Mouse (Mus musculus) induced T-regulatory cell, adult 2 months (primary cell): ENCODE measurements around the gene Bend5.

Source experiments
- DNase-seq: peaks from one replicate; pipeline ENCODE4 v3.0.0-alpha.2; 2012; ENCODE audit warnings: low read depth

The Bend5 gene

DNA sequence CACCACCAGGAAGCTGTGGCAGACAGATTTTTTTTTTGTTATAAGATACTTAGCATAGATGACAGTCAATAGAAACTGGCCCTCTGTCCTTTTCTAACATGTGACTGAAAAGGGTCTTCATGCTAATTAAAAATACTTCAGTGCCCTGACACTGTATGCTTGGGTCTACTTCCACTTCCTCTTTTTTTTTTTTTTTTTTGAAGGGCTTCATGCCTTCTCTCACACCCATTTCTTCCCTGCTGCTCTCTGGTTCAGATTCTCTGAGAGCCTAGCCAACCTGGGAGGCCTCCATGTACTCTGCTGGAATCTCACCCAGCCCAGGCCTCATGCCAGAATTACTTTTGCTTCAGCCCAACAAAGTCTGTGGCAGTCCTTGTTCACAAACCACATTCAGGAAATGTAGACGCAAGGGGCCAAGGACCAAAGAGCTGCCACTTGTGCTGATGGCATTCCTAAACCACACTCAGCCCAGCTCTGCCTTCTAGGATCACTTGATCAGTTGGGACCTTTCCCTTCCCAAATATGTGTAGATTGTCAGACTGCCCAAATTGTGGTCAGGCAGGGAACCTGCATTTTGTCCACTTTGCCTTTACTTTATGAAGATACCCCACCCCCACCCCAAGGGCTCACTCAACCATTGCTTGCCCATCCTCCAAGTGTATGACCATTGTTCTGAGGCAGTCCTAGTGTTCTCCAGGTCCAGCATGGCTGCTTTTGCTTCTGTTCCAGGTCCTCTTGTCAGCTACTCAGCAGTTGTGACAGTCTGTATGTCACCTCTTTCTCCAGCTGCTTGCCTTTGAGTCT is 27.8 kb downstream of the Bend5 start:
- no peak for DNase-seq

DNA sequence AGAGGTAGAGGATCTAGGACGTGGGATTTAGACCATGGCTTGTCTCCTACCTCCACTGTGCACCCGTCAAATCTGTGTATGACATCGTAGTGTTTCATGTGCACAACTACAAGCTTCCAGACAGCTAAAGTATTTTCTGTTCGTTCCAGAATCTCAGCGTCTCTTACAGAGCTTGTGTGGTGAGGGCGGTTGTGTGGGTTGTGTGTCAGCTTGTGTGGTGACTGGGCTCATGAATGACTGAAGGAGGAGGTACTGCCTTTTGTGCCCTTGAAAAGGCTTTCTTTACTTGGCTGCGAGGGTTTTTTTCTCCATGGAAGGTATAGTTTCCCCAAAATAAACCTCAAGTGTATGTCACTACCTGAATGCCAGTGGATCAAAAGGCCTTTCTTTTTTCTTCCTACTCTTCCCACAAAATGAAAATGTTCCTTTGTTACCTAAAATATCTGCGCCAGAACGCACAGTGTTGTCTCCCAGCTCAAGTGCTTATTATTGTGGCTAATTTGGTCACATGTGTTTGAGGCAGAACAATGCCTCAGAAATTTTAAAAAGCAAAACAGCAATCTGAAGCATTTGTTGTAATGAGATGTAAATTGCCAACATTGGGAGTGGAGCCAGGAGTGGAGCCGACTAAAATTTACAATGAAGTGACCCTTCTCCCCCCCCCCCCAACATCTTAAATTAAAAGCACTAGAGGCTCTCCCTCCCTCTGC is 29.3 kb downstream of the Bend5 start:
- DNase-seq: no peak

DNA sequence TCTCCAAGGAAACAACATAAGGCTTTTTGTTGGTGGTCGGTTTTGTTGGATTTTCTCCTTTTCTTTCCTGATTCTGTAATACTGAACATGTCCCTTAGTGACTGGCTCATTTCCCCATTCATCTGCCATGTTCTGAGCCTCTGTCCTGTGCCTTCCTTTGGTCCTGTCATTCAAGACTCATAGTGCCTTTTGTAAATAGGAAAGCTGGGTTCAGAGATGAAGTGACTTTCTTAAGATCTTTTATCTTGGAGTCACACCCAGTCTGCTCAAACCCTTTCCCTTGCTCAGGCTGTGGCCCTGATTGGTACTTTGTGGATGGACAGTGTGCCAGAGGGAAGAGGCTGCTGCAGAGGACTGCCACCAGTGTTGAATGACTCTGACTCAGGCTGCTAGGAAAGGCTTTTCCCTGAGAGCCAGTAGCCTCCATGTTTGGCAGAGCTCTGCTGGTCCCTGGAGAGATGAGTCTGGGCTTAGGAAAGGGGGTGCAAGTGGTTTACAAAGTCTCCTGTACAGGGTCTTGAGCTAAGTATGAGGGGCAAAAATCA is 29.9 kb downstream of the Bend5 start:
- no peak for DNase-seq

DNA sequence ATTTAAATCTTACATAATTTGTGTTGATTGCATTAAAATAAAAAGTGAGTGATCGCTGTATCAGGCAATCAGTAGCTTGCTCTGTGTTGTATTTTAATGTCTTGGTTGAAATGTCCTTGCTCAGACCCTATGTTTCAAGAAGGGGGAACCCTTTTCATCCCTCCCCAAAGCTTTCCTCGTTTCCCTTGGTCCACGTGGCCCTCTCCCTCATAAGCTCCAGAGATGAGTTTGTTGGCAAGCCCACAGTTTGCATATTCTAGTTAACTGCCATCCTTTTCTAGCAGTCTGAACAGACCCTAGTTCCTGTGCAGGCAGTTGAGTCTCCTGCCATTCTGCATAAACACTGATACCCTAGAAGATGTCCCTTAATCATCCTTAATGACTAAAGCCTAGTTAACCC is 33.1 kb downstream of the Bend5 start:
- DNase-seq: no peak

DNA sequence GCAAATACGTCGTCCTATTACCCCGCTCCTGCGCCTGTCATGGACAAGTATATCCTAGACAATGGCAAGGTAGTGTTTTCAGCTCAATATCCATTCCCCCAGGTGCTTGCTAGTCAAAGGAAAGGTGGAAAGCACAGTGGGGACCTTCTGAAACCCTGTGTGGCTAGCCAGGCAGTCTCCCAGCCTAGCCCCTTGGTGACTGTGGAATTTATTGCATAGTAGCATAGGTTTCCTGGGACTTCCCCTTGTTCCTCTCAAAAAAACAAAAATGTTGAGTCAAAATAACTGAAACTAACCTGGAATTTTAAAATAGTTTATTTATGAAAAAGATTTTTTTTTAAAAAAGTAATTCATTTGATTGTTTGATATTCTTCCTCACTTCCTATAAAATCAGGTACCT is 33.8 kb downstream of the Bend5 start:
- no peak for DNase-seq

DNA sequence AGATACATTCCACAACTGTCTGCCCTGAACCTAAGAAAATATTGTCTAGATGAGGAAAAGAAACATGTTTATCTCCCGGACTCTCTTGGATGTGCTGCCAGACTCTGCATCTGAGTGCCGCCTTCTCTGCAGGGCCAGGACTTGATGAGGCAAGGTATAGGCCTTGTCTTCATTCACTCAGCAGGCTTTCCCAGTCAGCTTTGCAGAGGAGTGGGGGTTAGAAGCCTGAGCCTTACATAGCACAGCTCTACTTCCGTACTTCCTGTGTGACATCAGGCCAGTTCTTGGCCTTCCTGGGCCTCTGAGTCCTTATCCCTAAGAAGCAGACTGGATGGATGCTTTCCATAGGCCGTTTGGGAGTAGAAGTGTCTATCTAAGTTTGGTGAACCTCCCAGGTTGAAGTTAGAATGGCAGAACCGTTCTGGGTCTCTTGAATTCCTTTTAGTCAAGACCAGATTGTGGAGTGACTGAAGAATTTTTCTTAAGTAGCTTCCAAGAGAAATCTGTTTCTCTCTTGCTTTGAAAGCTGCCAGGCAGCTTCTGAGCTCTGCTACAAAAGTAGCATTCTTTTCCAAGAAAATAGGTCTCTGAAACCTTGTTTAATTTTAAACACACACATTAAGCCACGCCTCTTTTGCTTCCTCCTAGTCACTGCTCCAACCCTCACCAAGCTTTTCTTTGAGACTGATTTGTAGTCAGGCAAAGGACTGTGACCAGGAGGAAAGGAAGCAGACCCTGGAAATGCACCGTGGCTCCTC is 34.8 kb downstream of the Bend5 start:
- no peak for DNase-seq

DNA sequence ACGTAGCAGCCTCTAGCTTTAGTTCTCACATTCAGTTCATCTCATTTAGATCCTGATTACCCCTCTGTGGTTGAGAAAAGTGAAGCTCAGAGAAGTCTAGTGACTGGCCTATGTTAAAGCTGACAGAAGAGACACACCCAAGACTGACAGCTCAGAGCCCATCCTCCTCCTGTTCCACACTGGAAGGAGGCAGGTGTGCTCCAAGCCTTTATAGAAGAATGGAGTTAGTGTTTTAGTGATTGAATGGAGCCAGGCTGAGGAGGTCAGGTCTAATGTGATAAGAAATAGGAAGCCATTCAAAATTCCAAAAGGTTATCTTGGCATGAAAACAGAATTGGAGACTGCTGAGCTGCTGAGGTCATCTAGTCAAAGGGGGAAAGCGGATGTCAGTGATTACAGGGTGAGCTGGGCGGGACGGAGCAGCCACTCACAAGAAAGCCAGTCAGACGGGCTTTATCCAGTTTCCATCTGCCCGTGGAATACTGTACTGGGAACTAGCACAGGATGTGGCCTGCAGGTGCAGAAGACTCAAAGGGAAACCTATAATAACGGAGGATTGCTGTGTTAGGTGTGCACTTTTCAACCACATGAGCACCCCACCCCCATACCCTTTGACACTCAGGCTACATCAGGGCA is 36.6 kb downstream of the Bend5 start:
- no peak for DNase-seq

DNA sequence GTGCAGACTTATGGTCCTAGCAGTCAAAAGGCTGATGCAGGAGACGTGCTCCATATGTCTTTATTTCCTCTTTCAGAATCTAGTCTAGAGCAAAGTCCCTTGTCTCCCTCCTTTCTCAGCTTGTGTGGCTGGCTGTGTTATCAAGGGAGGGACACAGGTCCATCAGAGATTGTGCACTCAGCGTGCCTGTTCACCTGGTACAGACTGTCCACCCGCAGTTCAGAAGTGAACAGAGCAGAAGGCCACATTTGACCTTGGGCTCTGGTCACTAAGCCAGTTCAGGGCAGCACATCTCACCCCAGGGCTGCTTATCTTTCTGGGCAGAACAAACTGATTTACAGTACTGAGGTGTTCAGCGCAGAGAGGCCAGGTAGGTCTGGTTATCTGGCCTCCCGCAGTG is 37.4 kb downstream of the Bend5 start:
- no peak for DNase-seq

DNA sequence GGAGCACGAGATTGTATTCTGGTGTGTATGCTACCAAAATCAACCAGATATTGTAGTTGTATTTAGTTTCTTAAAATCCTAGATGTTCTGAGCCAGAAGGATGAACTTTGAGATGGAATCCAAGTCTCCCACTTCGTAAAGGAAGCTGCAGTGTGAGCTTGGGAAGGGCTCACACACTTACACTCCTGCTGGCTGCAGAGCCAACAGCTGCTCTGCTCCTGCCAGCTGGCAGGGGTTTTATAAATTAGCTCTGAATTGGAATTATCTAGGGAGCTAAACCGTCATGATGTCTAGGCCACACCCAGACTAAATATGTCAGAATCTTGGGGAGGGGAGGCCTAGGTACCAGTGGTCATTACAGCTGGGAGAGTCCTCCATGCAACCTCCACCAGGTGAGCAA is 38.5 kb downstream of the Bend5 start:
- DNase-seq: no peak

DNA sequence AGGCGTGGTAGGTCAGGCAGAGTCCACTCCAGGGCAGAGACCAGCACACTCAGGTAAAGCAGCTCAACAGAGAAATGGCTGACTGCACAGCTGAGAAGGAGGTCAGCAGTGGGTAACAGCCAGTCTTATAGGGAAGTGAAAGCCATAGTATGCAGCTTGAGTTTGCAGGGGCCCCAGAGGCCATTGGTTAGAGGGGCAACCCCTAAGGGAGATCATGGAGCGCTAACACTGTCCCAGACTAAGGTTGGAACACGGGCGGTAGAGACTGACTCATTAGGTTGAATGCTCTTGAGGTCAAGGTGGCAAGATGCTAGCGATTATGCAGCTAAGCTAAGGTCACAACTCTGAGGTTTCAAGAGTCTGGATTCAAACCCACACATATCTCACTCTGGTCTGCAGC is 40.8 kb downstream of the Bend5 start:
- no peak for DNase-seq

DNA sequence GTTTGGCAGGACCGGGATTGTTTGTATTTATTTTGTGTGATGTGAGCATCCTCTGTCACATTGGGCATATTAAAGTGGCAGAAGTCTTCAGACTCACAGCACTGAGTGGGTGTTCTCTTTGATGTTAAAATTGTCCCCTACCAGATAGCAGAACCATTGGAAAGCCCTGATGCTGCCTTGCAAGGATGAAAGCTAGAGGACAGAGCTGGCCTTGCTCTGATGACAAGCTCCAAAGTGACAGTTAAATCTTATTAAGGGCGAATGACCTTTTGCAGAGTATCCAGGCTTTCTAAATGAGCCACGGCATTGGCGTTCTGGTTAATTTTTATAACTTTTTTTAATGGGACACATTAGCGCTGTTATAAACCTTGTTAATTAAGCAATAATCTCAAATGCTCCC is 42.8 kb downstream of the Bend5 start:
- DNase-seq: no peak

DNA sequence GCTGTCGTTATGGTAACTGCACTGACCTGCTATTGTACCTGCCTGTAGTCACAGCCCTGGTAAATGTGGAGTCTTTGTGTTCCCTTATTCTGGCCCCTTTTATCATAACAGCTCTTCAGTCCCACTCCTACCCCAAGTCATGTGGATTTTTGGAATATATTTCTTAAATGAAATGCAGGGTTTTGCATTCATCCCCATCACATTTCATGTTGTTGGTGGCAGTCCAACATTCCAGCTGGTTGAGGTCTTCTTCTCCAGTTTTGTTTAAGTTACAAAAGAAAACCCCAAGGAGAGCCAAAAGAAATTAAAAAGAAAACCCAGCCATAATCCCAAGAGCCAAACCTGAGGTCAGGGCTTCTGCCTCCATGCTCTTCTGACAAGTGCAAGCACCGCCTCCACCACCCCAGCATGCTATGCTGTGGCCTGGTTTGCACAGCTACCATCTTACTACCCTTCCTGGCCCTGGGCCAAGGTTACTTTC is 52.5 kb downstream of the Bend5 start:
- no peak for DNase-seq

DNA sequence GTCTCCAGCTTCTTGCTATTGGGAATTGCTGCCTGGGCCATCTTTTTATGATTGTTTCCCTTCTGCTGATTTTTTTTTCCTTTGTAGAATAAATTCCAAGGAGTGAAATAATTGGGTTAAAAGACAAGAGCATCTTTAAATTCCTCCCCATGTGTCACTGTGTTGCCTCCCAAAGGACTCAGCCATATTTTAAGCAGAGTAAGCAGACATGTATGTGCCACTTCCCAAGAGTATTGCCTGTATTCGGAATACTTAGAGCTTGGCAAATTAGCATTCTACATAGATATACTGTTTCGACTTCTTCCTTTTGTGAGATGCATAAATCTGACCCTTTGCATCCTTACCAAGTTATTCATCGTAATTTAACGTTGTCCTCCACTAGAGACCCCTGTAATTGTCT is 53.0 kb downstream of the Bend5 start:
- DNase-seq: no peak

DNA sequence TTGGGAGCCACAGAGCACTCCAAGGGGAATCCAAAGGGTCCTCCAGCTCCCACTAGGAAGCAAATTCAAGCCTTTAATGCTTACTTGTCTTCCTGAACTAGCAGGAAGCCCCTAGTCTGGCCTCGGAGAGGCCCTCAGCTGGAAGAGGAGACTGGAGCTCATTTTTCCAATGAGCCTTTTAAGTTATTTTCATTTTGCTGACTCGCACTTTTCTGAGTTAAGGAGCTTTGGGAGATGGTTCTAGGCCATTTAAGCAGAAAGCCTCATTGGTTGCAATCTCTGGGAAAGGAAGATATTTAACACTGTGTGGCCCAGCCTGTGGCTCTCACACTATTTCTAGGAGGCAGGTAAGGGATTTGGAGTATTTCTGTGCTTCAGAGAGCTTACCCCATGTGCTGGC is 55.0 kb downstream of the Bend5 start:
- no peak for DNase-seq

DNA sequence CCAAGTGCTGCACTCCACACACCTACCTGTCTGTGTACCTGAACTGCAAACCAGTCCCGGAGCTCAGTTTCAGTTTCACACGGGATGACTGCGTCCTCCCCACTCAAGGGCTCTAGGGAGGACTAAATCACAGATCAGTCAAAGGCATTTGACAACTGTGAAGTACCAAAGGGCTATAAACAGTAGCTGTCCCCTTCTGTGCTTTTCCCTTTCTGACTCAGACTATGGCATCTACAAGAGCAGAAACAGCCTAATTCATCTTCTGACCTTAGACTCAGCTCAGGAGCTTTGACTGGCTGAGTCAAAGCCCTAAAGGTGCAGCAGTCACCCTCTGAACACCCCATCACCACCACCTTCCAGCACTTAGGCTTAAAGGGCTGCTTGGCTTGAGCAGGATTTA is 56.9 kb downstream of the Bend5 start:
- DNase-seq: no peak

DNA sequence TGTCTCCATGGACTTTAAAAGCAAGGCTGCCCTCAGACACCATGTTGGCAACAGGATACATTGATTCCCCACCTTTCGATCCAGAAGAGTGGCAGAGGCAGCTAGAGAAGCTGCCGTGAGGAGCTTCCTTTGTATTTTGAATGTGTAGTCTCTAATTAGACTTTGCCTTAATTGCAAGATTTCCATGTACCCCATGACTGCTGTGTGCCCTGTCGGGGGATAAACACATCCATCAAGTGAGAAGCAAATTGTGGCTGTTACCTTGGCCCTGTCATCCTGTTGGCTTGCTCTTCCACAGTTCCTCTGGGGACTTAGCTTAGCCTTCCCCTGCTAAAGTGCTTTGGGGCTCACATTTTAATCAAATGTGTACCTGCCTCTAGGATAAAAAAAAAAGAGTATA is 57.7 kb downstream of the Bend5 start:
- no peak for DNase-seq

DNA sequence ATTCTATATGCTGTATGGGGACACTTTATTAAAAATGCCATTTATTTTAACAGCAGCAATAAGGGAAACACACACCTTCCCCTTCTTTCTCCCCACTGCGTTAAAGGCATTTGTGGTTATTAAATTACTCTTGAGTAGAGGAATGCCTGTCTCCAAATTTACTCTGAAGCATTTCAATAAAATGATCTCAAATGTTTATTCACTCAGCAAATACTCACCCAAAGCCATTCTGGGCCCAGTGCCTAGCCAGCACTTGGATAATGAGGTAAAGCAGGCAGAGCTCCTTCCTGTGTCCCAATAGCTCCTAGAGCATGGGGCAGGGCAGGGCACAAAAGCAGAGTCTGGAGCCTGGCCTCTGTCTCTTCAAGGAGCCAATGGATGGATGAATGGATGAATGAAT is 58.2 kb downstream of the Bend5 start:
- DNase-seq: no peak

DNA sequence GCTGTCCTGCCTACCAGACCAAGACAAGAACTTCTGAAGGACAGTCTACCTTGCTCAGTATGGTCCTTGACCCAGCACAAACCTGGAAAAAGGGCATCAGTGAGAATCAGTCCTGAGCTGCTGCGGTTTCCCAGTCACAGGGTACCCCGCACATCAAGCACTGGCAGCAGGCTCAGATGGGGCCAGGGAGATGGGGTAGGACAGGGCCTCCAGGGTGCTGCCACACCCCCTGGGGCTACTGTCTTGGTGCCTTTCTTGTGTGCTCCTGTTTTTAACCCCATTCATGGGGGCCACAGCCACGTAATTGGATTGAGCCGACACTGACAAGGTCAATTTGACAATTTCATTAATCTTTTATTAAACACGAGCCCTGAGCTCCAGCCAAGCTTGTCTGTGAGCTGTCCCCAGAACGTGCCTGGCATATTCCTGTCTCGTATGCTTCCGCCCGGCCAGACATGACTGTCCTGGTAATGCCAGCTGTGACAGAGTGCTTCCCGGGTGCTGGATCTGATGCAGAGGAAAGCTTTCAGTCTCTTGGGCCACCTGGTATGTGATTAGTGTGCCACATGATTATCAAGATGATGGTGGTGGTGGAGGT is 60.7 kb downstream of the Bend5 start:
- DNase-seq: no peak

DNA sequence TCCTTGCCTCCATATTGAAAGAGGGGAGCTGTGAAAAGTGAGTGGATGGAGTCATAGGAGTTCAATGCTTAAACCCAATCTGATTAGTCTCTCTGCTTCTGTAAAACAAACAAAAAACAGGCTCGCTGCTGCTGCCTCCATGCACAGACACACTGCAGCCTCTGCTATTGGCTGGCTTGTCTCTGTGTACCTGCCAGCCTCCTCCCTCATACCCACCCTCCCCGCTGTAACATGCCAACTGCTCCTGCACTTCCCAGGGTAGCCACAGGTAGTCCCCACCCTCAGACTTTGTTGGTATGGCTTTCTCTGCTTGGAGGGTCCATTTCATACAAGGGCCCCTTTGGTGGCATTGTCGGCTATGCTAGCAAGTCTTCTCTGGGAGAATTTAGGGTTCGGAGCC is 62.7 kb downstream of the Bend5 start:
- DNase-seq: no peak

DNA sequence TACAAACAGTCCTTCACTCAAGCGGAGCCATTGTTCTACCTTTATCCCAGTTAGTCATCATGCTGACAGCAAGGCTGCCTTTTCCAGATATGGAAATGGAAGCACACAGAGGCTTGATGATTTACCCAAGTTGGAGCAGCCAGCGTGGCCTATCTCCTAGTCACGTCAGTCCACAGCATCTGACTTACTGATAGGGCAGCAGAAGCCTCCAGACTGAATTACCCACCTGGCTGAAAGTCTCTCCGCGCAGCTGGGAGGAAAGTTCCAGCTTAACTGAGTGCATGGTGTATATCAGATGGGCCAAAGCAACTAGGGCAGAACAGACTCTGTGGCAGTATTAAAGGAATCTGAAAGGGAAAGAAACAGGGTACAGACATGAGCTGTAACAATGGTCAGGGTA is 68.7 kb downstream of the Bend5 start:
- DNase-seq: no peak

DNA sequence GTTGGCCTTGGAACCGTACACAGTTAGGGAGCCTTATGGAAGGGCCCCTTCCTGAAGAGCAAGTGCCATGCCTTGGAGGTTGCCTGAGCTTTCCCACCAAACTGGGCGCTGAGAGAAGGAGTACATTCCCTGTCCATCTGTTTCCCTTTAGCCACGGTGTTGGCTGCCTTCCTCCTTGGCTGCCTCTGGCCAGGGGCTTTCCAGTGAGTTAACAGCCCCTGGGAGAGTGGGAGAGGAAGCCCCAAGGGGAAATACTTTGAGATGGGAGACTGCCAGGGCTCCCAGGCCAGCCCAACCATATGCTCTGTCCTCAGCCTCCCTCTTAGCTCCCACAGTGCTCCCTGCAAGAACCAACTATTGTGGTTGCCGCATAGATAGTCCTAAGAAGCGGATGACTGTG is 70.4 kb downstream of the Bend5 start:
- no peak for DNase-seq

DNA sequence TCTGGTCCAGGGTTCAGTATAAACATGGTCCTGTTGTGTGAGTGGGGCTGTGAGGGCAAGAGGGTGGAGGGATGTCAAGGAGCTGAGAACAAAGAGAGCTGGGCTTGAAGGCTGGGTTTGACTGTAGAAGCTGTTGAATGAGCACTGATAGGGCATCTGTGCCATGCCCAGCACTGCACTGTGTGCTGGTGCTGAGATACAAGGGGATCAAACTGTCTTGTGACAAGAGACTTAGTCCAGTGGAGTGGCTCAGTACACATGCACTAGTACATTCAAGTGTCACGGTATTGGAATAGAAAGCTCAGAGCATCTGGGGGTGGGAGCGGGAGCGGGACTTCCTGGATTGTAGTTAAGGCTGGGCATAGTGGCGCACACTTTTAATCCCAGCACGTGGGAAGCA is 71.4 kb downstream of the Bend5 start:
- no peak for DNase-seq
